Mouse (Mus musculus) hindbrain, postnatal 0 days (tissue): ENCODE measurements at regions not wholly inside any gene's neighbourhood (a gene's known extent, or its start where the extent isn't known, plus 50 kb on each side); places are given as distances from the start of the nearest gene placed in this dataset.
"Not testable (repeated sequence)": the region's sequence is repeated elsewhere in the genome, so short reads cannot be mapped to it uniquely, and the experiment has no call there.

ENCODE experiments used
- ATAC-seq: fragments of 200-750 bp; cut with Nextera tagmentation; 2 replicates; pipeline ENCODE4 v1.8.0; 2017; ENCODE audit warnings: mild to moderate bottlenecking, moderate TSS enrichment, moderate library complexity
- DNase-seq: peaks from one replicate; pipeline ENCODE4 v3.0.0-alpha.2; 2015; ENCODE audit warnings: low spot score
- H3K27ac ChIP-seq: fragments of 300-500 bp; sonication (generic); 2 replicates; pipeline ENCODE4 v1.5.1; 2014; ENCODE audit warnings: mild to moderate bottlenecking
- H3K27me3 ChIP-seq: fragments of 300-500 bp; sonication (generic); 2 replicates; pipeline ENCODE4 v1.6.1; 2014; ENCODE audit warnings: low read length, mixed read lengths; ENCODE audit not compliant: insufficient read depth
- H3K36me3 ChIP-seq: fragments of 300-500 bp; sonication (generic); 2 replicates; pipeline ENCODE4 v1.6.1; 2014; ENCODE audit warnings: low read length, mixed read lengths; ENCODE audit not compliant: insufficient read depth
- H3K4me1 ChIP-seq: fragments of 300-500 bp; sonication (generic); 2 replicates; pipeline ENCODE4 v1.6.1; 2014; ENCODE audit warnings: antibody characterized with exemption, low read length, mixed read lengths; ENCODE audit not compliant: insufficient read depth
- H3K4me2 ChIP-seq: fragments of 300-500 bp; sonication (generic); 2 replicates; pipeline ENCODE4 v1.6.1; 2014; ENCODE audit warnings: low read depth, mild to moderate bottlenecking, low read length, moderate library complexity, mixed read lengths
- H3K4me3 ChIP-seq: fragments of 300-500 bp; sonication (generic); 2 replicates; pipeline ENCODE4 v1.5.1; 2014; ENCODE audit warnings: low read length
- H3K9ac ChIP-seq: fragments of 300-500 bp; sonication (generic); replicated peaks from 2 replicates; pipeline ENCODE4 v1.6.1; 2014; ENCODE audit warnings: mild to moderate bottlenecking, low read length, moderate library complexity, mixed read lengths
- H3K9me3 ChIP-seq: fragments of 300-500 bp; sonication (generic); 2 replicates; pipeline ENCODE4 v1.6.1; 2016; ENCODE audit warnings: low read length, mixed read lengths
- CTCF ChIP-seq: IDR thresholded peaks from 2 replicates; pipeline ENCODE4 v1.5.1; 2016; ENCODE audit warnings: antibody characterized with exemption, control low read depth, low read depth
- WGBS: fragments of 180-500 bp; shearing (Covaris S2); extraction: QIAGEN DNeasy Blood & Tissue Kit; methylation state at CpG from one replicate; pipeline ENCODE4 v1.1.7; 2014; 5-methylcytosine and 5-hydroxymethylcytosine counted together

DNA sequence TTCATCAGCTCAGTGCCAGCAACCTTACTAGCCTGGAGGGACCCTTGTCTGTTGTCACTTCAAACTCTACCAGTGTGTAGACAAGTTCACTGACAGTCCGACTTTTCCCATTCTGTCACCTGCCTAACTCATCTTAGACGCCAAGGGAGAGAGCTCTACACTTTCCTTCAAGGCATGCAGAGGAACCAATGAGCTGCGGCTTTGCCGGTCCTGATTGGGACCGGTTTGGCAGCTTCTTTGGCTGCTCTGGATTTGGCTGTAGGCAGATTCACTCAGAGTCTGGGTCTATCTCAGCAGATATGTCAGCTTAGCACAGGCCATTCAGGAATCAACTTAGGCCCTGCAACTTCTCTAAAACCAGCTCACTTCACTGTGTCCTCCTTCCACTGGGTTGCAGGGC lies 264.3 kb downstream of the 1810013L24Rik start:
- Histone ChIP-seq H3K4me2 (no peak overlapping the region), H3K27ac (no peak overlapping the region), H3K9ac (no peak overlapping the region), H3K9me3 (no peaks in the 10 kb centered on the region), H3K36me3 (no peaks in the 10 kb centered on the region), H3K27me3 (no peaks in the 10 kb centered on the region), H3K4me3 (no peak overlapping the region), H3K4me1 (peaks cover 4% of the 10 kb centered on the region; the same call in 1 of the 2 replicates)
- ATAC-seq = no peak
- WGBS = 75% methylated on average over 5 of the region's 5 CpGs
- TF ChIP-seq CTCF = no peak
- no peak for DNase-seq

- Histone ChIP-seq H3K4me2 (no peak overlapping the region), H3K9ac (no peak overlapping the region), H3K9me3 (0 out of 2 replicates have a peak, but pooled peaks cover 2% of the 10 kb centered on the region), H3K4me1 (no peaks in the 10 kb centered on the region), H3K27me3 (no peaks in the 10 kb centered on the region), H3K4me3 (no peak overlapping the region), H3K36me3 (no peaks in the 10 kb centered on the region), H3K27ac (no peak overlapping the region)
- TF ChIP-seq CTCF = no peak
- DNase-seq = no peak
- no peak for ATAC-seq
- 96% methylated on average over 11 of the region's 11 CpGs for WGBS
These were observed 276.3 kb downstream of the 1810013L24Rik start for GRCm38 (mm10) chr16:9106211-9106610.

DNA sequence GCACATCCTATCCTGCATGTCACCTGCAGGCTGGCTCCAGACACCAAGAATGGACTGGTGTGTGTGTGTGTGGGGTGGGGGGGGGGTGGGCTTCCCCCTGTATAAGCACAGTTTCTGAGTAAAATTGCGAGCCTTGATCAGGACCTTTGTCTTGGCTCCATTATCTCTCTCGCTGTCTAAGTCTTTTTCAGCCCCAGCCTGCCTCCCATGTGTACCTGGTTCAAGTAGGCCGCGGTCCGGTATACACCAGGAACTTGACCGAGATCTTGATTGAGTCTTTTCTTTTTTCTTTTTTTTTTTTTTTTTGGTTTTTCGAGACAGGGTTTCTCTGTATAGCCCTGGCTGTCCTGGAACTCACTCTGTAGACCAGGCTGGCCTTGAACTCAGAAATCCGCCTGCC lies 276.8 kb downstream of the 1810013L24Rik start:
- not testable (repeated sequence) for H3K9me3 ChIP-seq, H3K9ac ChIP-seq, H3K4me1 ChIP-seq, H3K4me3 ChIP-seq, ATAC-seq, H3K27ac ChIP-seq, DNase-seq, H3K4me2 ChIP-seq, H3K27me3 ChIP-seq, H3K36me3 ChIP-seq
- WGBS = 96% methylated on average over 7 of the region's 8 CpGs

DNA sequence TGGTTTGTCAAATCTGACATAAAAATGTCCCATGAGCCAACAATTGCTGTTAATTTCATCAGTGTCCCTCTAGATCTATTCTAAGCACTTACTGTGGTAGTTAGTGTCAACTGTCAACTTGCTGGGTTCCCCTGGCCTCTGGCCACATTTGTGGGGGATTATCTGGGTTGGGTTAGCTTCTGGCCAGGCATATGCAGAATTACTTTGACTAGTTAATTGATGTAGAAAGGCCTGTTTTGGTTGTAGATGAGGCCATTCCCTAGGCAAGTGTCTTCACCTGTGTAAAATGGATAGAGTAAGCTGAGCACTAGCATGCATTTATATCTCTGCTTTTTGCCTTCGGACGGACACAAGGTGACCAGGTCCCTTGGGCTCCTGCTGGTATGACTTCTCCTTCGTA lies 283.9 kb downstream of the 1810013L24Rik start:
- H3K4me1 ChIP-seq = no peaks in the 10 kb centered on the region
- 92% methylated on average over 3 of the region's 3 CpGs for WGBS
- TF ChIP-seq CTCF = no peak
- H3K27me3 ChIP-seq = no peaks in the 10 kb centered on the region
- H3K27ac ChIP-seq = no peak overlapping the region
- H3K9me3 ChIP-seq = no peaks in the 10 kb centered on the region
- no peak overlapping the region for H3K9ac ChIP-seq
- no peaks in the 10 kb centered on the region for H3K36me3 ChIP-seq
- H3K4me3 ChIP-seq = no peak overlapping the region
- no peak for DNase-seq
- ATAC-seq = no peak
- H3K4me2 ChIP-seq = no peak overlapping the region

DNA sequence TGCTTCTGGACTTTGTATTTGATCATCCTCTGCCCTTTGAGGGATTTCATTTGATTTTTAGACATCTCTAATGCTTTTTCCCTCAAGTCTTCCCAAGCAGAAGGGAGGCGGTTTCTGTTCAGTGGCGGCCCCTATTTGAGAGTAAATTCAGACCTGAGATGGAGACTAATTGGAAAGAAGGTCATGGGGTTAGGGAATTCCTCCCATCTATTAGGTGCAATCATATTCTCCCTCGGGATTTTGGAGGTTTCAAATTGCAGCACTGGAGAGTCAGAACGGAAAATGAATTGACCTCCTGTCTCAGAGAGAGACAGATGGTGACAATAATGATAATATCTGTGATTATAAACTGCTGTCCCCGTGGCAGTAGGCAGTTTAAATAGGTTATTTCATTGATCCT lies 285.6 kb downstream of the 1810013L24Rik start:
- WGBS = 50% methylated on average over 5 of the region's 5 CpGs
- H3K9ac ChIP-seq = no peak overlapping the region
- no peak overlapping the region for H3K4me2 ChIP-seq
- ATAC-seq (no peak), DNase-seq (no peak)
- H3K27me3 ChIP-seq = no peaks in the 10 kb centered on the region
- no peaks in the 10 kb centered on the region for H3K4me1 ChIP-seq
- H3K27ac ChIP-seq = no peak overlapping the region
- no peaks in the 10 kb centered on the region for H3K9me3 ChIP-seq
- TF ChIP-seq CTCF = no peak
- H3K4me3 ChIP-seq = no peak overlapping the region
- no peaks in the 10 kb centered on the region for H3K36me3 ChIP-seq

- Histone ChIP-seq H3K27ac (no peak overlapping the region), H3K9me3 (no peaks in the 10 kb centered on the region), H3K4me2 (no peak overlapping the region), H3K4me3 (no peak overlapping the region), H3K9ac (no peak overlapping the region), H3K27me3 (no peaks in the 10 kb centered on the region), H3K36me3 (no peaks in the 10 kb centered on the region), H3K4me1 (no peaks in the 10 kb centered on the region)
- no peak for DNase-seq
- TF ChIP-seq CTCF = no peak
- 88% methylated on average over 2 of the region's 2 CpGs for WGBS
- no peak for ATAC-seq
These were observed 291.7 kb downstream of the 1810013L24Rik start for GRCm38 (mm10) chr16:9121581-9121980.

- WGBS = 74% methylated on average over 3 of the region's 3 CpGs
- no peak for TF ChIP-seq CTCF
- no peak overlapping the region for H3K9ac ChIP-seq
These were observed 302.2 kb downstream of the 1810013L24Rik start for GRCm38 (mm10) chr16:9132113-9132512.

More at GRCm38 (mm10) chr16:9132113-9132512, 302.2 kb downstream of the 1810013L24Rik start:
- Histone ChIP-seq H3K4me3 (no peak overlapping the region), H3K27ac (no peak overlapping the region), H3K4me1 (no peaks in the 10 kb centered on the region), H3K9me3 (no peaks in the 10 kb centered on the region), H3K27me3 (no peaks in the 10 kb centered on the region), H3K4me2 (no peak overlapping the region), H3K36me3 (no peaks in the 10 kb centered on the region)
- ATAC-seq (no peak), DNase-seq (no peak)
